Mouse (Mus musculus) thymus, adult 2 months (tissue): ENCODE data around the gene Nav3. TPM values are rescaled to one million over a fixed set of nuclear protein-coding genes. Genes with fewer than 3 reads are reported as not detected.

Experiments used
- DNase-seq: peaks from one replicate; pipeline ENCODE4 v3.0.0; 2021
- H3K27ac ChIP-seq: fragments of 200-500 bp; 2 replicates; pipeline ENCODE4 v1.5.1; 2012; ENCODE audit warnings: low read length, control low read depth; ENCODE audit not compliant: control insufficient read depth, insufficient read depth
- H3K27me3 ChIP-seq: fragments of 200-500 bp; 2 replicates; pipeline ENCODE4 v1.6.1; 2012; ENCODE audit warnings: mild to moderate bottlenecking, low read length, moderate library complexity, mixed read lengths; ENCODE audit not compliant: control insufficient read depth, insufficient read depth
- H3K36me3 ChIP-seq: fragments of 200-500 bp; 2 replicates; pipeline ENCODE4 v1.6.1; 2012; ENCODE audit warnings: mild to moderate bottlenecking, low read length, moderate library complexity; ENCODE audit not compliant: control insufficient read depth, insufficient read depth
- H3K4me1 ChIP-seq: fragments of 200-500 bp; replicated peaks from 2 replicates; pipeline ENCODE4 v1.6.1; 2012; ENCODE audit warnings: low read length; ENCODE audit not compliant: control insufficient read depth, insufficient read depth
- H3K4me3 ChIP-seq: fragments of 200-500 bp; 2 replicates; pipeline ENCODE4 v1.5.1; 2012; ENCODE audit warnings: mild to moderate bottlenecking, low read length, control low read depth, moderate library complexity; ENCODE audit not compliant: control insufficient read depth, insufficient read depth
- CTCF ChIP-seq: fragments of 200-500 bp; IDR thresholded peaks from 2 replicates; pipeline ENCODE4 v1.5.1; 2012; ENCODE audit warnings: mild to moderate bottlenecking, control low read depth, low read length, moderate library complexity, borderline replicate concordance; ENCODE audit not compliant: control insufficient read depth, poor library complexity, insufficient read depth; ENCODE audit errors: extremely low read depth
- POLR2A ChIP-seq: fragments of 200-500 bp; IDR thresholded peaks from 2 replicates; pipeline ENCODE4 v1.6.1; 2012; ENCODE audit warnings: mild to moderate bottlenecking, low read length, control low read depth, moderate library complexity; ENCODE audit not compliant: control insufficient read depth, poor library complexity, insufficient read depth; ENCODE audit errors: extremely low read depth
- WGBS: fragments of 180-500 bp; shearing (Covaris S2); methylation state at CpG from one replicate; pipeline ENCODE4 v1.1.7; 2018; 5-methylcytosine and 5-hydroxymethylcytosine counted together
- polyA plus RNA-seq: library from polyadenylated mRNA; depleted of rRNA; stranded (reverse); fragments of >200 nt; gene quantifications from 2 replicates; pipeline ENCODE4 v1.2.3, GENCODE M21; 2012

Nav3 gene
- polyA plus RNA-seq, 1 experiment, result 0.46 TPM

GRCm38 (mm10) chr10:109875312-109875830 is 580.6 kb downstream of the Nav3 start:
- no peak for DNase-seq
- H3K27me3 ChIP-seq, result no peaks in the 10 kb centered on the region
- TF ChIP-seq POLR2A (no peak), CTCF (no peak)
- H3K4me3 ChIP-seq, result no peak overlapping the region
- H3K27ac ChIP-seq, result no peak overlapping the region
- no peaks in the 10 kb centered on the region for H3K4me1 ChIP-seq
- no peaks in the 10 kb centered on the region for H3K36me3 ChIP-seq

- Histone ChIP-seq H3K4me1 (no peaks in the 10 kb centered on the region), H3K27me3 (no peaks in the 10 kb centered on the region), H3K4me3 (no peak overlapping the region), H3K27ac (no peak overlapping the region), H3K36me3 (no peaks in the 10 kb centered on the region)
- 86% methylated on average over 5 of the region's 5 CpGs for WGBS
- DNase-seq, result no peak
- no peak for TF ChIP-seq CTCF
- no peak for TF ChIP-seq POLR2A
Measured at GRCm38 (mm10) chr10:109874652-109875311, 581.2 kb downstream of the Nav3 start.

- 90% methylated on average over 2 of the region's 2 CpGs for WGBS
- H3K36me3 ChIP-seq, result no peaks in the 10 kb centered on the region
- no peaks in the 10 kb centered on the region for H3K4me1 ChIP-seq
- no peak for DNase-seq
- no peak for TF ChIP-seq POLR2A
- no peak for TF ChIP-seq CTCF
- no peak overlapping the region for H3K4me3 ChIP-seq
- no peak overlapping the region for H3K27ac ChIP-seq
- H3K27me3 ChIP-seq, result no peaks in the 10 kb centered on the region
Measured at GRCm38 (mm10) chr10:109866063-109866462, 589.9 kb downstream of the Nav3 start.

GRCm38 (mm10) chr10:109865391-109865790 is 590.6 kb downstream of the Nav3 start:
- Histone ChIP-seq H3K27me3 (no peaks in the 10 kb centered on the region), H3K4me1 (no peaks in the 10 kb centered on the region), H3K27ac (no peak overlapping the region), H3K36me3 (no peaks in the 10 kb centered on the region), H3K4me3 (no peak overlapping the region)
- no peak for TF ChIP-seq POLR2A
- no peak for TF ChIP-seq CTCF
- no peak for DNase-seq
- WGBS, result 56% methylated on average over 2 of the region's 2 CpGs

GRCm38 (mm10) chr10:109864708-109865107 is 591.3 kb downstream of the Nav3 start:
- Histone ChIP-seq H3K27ac (no peak overlapping the region), H3K27me3 (no peaks in the 10 kb centered on the region), H3K4me3 (no peak overlapping the region), H3K4me1 (no peaks in the 10 kb centered on the region), H3K36me3 (no peaks in the 10 kb centered on the region)
- TF ChIP-seq POLR2A (no peak), CTCF (no peak)
- DNase-seq, result no peak
- WGBS, result 22% methylated on average over 4 of the region's 4 CpGs

GRCm38 (mm10) chr10:109861275-109861674 is 594.7 kb downstream of the Nav3 start:
- WGBS, result 66% methylated on average over 2 of the region's 2 CpGs
- TF ChIP-seq CTCF (no peak), POLR2A (no peak)
- H3K27me3 ChIP-seq, result no peaks in the 10 kb centered on the region
- no peak overlapping the region for H3K4me3 ChIP-seq
- H3K36me3 ChIP-seq, result no peaks in the 10 kb centered on the region
- no peak overlapping the region for H3K27ac ChIP-seq
- no peak for DNase-seq
- H3K4me1 ChIP-seq, result no peaks in the 10 kb centered on the region

- Histone ChIP-seq H3K36me3 (no peaks in the 10 kb centered on the region), H3K4me1 (no peaks in the 10 kb centered on the region), H3K27me3 (no peaks in the 10 kb centered on the region), H3K4me3 (no peak overlapping the region), H3K27ac (no peak overlapping the region)
- no peak for DNase-seq
- 88% methylated on average over 2 of the region's 2 CpGs for WGBS
- TF ChIP-seq CTCF (no peak), POLR2A (no peak)
Measured at GRCm38 (mm10) chr10:109858568-109858967, 597.4 kb downstream of the Nav3 start.
